Mouse (Mus musculus): ENCODE measurements around the gene Srm.

Srm gene

DNA sequence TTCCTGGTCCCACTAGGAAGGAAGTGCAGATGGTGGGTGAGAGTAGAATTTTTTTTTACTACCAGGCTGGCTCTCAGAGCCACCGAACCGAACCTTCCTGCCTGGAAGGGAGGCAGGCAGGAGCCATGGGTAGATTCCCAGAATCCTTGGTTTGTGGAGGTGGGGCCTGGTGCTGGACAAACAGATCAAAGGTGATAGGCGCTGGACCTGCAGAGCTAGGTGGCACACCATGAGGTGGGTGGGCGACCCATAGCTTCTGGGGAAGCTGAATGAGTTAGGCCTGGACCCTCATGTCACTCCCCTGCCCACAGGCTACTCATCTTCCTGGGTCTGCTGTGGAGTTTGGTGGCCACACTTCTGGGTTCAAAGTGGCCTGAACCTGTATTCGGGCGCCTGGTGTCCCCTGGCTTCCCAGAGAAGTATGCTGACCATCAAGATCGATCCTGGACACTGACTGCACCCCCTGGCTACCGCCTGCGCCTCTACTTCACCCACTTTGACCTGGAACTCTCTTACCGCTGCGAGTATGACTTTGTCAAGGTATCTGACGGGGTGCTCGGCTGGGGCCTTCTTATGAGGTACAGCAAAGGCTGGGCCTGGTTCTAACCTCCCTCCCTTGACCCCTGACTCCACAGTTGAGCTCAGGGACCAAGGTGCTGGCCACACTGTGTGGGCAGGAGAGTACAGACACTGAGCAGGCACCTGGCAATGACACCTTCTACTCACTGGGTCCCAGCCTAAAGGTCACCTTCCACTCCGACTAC lies 11.2 kb downstream of the Srm start, which contains the start of gene Masp2:
Masp2 (plus strand) TSS at position 198 of the 764 bp plus-strand sequence.
- no peak for DNase-seq (ENCODE audit: low spot score)

DNA sequence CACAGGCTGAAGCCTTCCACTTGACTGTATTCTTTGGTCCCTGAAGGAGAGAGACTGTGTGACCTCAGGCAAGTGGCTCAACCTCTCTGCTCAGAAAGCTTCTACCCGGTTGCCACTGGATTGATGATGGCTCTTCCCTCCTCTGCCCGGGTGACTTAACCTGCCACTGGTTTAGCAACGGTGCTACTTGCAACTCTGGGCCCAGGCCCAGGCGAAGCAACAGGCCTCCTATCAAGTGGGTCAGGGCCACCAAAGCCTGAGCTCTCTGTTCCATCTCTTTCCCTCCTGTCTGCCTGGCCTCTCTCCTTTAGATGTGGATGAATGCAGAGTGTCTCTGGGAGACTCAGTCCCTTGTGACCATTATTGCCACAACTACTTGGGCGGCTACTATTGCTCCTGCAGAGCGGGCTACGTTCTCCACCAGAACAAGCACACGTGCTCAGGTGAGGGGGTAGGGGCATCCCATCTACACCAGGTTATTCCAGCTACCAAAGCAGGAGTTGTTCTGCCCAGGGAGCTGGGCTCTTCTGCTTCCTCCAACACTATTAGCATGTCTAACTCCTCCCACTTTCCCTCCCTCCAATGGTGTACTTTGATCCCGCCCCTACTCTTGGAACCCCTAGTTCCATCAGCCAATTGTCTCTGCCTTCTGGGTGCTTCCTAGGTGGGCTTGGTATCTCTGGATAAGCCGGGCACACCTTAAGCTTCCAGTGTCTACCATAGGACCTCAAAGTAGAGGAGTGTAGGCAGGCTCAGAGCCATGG lies 12.3 kb downstream of the Srm start:
- no peak for DNase-seq (ENCODE audit: low spot score)

DNA sequence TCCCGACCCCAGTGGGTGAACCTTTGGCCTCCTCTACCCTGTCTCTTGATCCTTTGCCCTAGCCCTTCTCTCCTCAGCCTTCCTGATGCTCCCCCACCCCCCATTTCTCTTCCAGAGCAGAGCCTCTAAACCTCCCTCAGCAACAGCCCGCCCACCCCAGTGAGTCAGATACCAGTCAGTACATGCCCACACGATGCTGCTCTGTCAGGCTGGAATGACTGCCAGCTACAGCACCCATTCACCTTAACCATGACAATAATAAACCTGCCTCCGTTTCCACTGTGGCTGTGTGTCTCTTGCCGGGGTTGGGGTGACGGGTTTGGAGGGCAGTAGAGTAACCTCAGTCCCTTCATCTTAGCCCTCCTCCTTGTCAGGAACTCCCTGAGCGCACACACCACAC lies 12.8 kb downstream of the Srm start:
- peak; percentile 62 for DNase-seq (ENCODE audit: low spot score)

DNA sequence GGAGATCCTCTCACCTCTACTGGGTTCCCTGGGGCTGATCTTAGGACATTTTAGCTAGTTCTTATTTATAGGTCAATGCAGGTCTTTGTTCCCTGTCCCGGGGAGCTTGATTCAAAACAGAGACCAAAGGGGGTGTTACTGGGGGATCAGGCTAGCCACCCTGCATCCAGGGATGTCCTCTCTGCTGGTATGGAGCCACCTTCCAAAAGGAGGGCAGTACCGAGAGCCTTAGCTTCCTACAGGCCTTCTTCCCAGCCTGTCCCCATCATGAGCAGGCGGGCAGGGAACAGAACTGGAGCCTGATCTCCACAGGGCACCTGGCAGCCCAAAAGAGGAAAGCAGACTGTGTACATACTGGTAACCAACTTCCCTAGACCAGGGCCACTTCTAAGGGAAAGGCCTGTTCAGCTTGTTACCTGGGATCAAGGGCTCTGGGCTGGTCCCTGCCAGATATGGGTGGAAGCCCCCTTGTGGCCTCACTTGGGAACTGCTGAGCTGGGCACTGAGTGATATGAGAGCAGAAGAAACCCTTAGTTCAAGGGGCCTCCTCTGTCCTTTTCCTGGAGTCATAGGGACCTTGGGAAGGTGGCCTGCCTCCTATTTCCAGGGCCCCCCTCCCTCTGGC lies 13.3 kb downstream of the Srm start:
- peak; percentile 78 for DNase-seq (ENCODE audit: low spot score)

DNA sequence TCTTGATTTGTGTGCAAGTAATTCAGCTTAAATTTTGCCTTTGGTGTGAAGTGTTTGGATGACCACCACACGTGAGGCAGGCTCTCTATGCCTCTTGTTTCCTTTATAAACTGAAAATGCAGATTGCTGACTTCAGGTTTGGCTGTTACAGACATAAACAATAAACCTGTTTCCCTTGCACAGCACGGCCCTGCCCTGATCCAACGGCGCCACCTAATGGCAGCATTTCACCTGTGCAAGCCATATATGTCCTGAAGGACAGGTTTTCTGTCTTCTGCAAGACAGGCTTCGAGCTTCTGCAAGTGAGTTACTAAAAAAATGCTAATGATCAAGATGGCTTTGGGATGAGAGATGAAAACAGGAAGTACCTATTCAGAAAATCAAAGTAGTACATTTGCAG lies 16.5 kb downstream of the Srm start:
- DNase-seq (ENCODE audit: low spot score) = peak; percentile 90

DNA sequence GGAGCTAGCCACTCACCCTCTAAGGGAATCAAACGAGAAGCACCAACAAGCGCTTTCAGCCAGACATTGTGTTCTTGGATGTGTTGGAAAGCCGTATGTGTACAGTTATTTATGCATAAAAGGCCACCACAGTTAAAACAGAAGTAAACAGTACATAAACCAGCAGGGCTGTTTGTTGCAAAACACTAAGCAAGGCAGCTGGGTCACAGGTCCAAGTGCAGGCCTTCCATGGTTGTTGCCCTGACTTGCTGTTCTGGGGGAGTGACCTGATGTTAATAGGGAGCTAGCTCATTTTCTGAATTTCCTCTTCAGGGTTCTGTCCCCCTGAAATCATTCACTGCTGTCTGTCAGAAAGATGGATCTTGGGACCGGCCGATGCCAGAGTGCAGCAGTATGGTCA lies 18.5 kb downstream of the Srm start:
- DNase-seq (ENCODE audit: low spot score) = no peak

DNA sequence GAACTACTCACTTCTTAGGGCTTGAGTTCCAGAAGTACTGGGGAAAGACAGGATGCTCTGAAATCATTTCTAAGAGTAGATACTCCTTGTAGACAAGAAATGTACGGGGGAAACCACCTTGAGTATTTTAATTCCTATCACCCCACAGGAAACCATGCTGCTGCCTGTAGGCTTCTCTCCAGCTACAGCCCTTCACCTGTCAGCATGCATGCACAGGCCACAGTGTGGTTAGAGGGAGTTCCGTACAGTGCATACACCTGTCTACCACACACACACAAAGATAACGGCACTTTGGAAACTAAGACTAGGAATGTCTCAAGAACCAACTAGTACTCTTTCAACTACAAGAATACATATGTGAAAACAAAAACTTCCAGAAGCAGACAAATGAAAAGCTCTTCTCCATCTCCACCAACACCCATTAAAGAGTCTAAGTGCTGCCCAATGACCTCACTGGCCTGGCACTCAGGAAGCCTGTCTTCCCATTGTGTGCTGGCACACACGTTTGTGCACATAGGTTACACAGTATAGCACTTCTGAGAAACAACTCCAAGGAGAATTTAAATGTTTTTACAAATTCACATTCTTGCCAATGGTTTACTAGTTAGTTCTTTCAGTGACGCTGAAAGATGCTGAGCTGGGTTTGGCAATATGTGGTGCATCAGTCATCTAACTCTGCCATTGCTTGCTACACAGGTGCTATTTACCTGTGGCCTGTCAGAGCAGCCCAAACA lies 19.5 kb downstream of the Srm start:
- DNase-seq (ENCODE audit: low spot score) = no peak

DNA sequence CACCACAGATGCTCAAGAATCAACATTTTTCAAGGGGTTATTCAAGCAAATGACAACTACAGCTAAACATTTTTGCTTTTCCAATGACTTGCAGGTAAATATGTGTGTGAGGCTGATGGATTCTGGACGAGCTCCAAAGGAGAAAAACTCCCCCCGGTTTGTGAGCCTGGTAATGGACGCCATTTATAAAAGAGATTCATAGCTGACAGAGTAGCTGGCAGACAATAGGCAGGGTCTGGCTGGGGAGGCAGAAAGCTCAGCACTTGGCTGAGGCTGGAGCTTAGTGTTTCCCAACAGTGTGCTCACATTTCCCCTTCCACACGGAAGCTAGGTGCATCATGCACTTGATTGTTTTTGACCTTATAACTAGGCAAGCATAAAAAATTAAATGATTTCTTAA lies 21.3 kb downstream of the Srm start:
- DNase-seq (ENCODE audit: low spot score) = no peak

DNA sequence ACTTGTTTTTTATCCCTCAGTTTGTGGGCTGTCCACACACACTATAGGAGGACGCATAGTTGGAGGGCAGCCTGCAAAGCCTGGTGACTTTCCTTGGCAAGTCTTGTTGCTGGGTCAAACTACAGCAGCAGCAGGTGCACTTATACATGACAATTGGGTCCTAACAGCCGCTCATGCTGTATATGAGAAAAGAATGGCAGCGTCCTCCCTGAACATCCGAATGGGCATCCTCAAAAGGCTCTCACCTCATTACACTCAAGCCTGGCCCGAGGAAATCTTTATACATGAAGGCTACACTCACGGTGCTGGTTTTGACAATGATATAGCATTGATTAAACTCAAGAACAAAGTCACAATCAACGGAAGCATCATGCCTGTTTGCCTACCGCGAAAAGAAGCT lies 22.4 kb downstream of the Srm start:
- DNase-seq (ENCODE audit: low spot score) = no peak

DNA sequence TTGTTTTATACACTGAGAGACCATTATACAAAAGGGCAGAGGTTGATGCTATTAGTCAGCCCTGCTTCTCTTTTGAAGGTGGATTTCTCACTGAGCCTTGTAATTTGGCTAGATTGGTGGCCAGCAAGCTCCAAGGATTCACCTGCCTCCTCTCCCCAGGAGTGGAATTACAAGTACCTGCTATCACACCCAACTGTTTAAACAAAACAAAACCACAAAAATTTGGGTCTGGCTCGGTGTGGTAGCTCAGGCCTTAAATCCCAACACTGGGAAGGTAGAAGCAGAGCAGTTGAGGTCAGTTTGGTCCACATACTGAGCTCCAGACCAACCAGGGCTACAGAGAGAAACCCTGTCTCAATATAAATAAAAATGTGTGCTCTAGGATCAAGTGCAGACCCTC lies 28.5 kb downstream of the Srm start:
- DNase-seq (ENCODE audit: low spot score) = no peak

DNA sequence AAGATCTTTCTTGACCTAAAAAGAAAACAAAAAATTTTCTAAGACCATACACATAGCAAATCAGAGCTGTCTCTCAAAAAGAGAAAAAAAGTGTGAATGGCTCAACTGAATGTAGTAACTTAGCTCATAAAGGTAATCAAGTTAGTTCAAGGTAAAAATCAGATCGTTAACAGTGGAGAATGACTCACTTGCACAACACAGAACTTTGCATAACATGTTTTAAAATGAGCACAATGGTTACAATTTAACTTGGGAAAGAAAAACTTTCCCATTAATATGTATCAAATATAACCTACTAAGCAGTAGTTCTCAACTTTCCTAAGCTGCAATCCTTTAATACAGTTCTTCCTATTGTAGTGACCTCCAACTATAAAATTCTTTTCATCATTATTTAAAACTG lies 29.4 kb downstream of the Srm start:
- no peak for DNase-seq (ENCODE audit: low spot score)

DNA sequence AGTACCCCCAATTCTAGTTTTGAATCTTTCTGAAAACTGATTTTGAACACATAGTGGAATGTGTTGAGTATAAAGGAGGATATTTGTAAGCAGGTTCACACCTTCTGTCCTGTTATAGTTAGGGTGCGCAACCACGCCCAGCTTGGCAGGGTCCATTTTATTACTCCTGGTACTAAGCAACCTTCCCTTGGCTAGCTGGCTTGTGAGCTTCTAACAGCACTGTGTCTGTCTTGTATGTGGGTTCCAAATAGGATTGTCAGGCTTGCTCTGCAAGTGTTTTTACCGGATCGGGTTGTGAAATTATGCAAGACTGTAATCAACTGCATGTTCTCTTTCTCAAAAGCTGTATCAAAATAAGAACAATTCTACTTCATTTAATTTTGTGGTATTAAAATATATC lies 31.2 kb downstream of the Srm start:
- no peak for DNase-seq (ENCODE audit: low spot score)

DNA sequence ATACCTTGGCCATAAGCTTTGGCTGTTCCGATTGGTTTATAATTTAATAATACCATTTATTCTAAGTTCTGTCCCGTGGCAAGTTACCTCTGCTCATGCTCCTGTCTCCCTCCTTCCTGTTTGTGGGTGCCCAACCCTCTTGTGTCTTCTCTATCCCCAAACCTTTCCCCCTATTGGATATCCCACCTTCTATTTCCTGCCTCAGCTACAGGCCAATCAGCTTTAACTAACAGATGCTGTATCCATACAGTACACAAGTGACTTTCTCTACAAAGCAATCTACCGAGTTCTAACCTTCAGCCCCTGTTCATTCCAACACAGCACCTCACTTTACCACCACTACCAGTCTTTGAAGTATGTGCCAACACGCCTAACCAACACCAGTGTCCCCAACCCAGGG lies 32.3 kb downstream of the Srm start:
- DNase-seq (ENCODE audit: low spot score) = no peak

DNA sequence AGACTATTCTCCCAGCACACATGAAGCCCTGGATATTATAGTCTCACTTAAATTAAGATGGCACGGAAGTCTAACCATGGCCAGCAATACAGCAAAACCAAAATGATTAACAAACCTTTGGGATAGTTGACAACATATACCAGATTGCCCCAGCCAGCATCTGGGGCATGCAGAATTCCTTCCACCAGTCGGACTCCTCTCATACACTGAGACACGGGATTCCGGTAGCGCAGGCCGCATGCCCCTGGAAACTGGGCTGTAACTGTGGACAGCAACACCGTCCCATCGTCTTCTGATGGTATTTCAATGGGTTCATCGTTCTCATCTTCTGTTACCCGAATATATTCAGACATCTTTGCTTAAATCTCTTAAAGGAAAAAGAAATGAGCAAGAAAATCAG lies 33.7 kb downstream of the Srm start:
- DNase-seq (ENCODE audit: low spot score) = no peak

DNA sequence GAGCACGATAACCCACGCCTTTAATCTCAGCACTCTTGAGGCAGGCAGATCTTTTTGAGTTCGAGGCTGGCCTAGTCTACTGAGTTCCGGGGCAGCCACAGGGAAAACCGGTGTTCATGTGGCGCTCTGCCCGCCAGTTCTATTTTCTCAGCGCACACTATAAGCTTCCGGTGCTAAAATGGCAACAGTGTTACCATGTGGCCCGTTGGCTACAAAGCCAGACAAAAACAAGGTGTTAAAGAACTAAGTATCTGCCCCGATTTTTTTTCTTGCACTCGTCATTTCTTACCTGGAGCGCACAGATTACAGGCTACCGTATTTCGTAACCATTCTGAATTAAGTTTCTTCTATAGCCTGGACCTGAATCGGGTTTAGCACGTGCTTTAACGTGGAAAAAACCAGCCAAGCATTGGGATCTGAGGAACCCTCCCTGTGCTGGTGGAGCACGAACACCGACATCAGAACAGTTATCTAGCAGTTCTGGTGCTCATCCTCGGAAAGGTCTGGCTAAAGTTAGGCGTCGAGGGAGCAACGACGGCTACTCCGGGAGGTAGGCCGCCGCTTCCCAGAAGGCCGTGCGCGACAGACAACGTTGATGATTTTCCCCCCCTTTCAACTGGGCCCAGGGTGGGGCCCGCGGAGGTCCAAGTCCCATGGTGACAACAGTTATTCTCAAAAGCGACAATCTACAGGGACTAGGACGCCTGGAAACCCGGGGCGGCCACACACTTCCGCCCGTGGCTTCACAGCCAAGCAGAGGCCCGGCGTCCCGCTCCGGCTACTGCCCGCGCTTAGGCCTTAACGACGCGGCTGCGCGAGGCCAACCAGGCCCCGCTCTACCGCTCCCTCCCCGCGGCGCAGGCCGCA lies 34.7 kb downstream of the Srm start:
- DNase-seq (ENCODE audit: low spot score) = peak; percentile 45

DNA sequence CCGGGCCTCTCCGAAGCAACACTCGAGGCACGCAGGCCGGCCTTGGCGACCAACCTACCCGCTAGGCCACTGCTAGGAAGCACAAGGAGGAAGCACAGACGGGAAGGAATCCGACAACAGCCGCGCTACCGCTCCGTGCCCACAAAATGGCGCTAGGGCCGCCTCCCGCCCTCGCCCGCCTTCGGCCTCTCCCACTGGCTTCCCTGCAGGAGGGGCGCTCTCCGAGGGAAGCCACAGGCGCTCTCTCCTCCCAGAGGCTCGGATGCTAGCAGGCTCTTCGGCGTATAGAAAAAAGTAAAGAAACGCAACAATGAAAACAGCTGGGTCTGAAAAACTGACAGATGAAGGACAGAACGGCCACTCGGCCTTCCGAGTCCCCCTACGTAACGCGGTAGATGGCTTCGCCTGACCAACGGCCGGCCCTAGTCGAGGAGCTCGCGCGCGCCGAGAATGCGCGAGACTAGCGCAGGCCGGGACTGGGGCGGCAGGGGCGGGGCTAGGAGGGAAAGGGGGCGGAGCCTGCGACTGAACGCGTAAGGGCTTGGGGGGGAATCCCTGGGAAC lies 35.4 kb downstream of the Srm start, which contains the start of gene Tardbp:
Tardbp (minus strand) TSS at position 397 of the 563 bp plus-strand sequence.
- peak; percentile 97 for DNase-seq (ENCODE audit: low spot score)

DNA sequence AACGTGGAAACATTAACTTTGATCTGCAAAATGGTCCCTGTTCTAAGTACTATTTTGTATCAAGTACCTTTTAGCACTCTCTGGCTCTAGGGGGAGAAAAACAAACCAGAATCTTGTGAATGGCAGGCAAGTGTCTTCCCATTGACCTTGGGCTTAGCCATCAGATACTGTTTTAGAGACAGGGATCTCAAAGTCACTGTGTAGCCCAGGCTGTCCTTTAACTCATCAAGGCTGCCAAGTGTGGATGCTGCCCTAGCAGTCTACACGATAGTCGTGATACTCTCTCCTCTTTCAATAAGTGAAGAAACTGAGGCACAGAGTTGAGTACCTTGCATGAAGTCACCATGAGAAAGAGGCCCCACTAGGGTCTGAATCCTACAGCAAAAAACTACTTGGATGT lies 35.9 kb downstream of the Srm start:
- DNase-seq (ENCODE audit: low spot score) = no peak

DNA sequence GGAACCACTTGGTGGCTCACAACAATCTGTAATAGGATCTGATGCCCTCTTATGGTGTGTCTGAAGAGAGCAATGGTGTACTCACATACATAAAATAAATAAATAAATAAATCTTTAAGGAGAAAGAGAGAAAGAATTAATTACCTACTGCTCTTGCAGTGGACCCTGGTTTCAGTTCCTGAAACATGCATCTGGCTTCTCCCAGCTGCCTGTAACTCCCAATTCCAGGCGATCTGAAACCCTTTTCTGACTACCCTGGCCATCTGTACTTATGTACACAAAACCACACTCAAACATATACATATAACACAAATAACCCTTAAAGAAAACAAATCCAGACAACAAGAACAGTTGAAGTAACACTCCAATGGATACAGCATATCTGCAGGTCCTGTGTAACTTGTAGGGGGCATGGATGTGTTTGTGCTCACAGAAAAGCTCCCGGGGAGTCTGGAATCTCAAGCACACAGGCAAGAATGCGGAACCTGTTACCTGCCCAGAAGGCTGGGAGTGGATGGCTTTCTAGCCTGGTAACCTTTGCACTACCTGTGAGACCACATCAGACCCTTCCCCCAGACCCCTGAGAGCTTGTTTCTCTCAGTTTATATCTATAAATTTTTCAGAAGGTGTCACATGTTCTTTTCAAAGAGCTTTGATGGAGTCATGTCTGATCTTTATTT lies 40.9 kb downstream of the Srm start:
- DNase-seq (ENCODE audit: low spot score) = no peak

DNA sequence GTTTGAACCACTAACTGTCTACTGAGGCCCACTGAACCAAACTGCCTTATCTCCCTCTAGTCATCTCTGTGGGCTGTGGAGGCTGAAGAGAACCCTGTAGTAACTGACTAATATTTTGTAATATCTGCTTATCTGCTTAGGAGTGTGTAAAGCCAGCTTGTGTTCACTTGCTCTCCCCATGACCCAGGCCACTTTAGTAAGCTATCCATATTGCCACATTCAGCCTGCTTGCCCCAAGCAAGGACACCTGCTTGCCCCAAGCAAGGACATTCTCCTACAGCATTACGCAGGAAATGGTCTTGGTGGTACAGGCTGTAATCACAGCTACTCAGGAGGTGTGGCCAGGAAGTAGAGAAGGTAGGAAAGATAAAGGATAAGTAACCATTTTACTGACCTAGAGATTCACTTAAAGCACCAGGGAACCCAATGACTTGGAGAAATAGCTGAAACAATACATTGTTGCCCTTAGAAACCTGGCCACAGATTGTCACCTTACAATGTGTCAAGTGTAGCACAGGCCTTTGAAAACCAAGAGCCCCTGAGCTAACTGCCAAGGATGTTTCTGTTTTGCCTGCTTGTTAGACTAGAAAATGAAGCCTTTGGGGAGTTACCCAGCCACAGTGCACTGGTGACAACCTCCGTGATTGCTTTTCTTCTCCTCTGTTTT lies 42.2 kb downstream of the Srm start:
- DNase-seq (ENCODE audit: low spot score) = no peak

DNA sequence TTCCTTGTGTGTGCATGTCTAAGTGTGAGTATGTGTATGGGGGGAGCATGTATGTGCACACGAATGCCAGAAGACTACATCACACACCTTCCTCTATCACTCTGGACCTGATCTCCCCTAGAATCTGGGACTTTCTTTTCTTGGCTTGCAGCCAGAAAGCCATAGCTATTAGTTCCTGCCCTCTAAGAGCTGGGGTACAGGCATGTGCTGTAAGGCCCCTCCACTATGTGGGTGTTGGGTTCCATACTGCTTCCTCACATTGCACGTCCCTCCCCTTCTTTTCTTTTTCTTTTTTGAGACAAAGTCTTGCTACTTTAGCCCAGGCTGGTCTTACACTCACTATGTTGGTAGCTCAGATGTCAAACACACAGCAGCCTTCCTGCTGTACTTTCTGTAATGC lies 44.0 kb downstream of the Srm start:
- DNase-seq (ENCODE audit: low spot score) = no peak
